Mouse (Mus musculus): ENCODE data around the gene Gm10644.

Gm10644 gene

GRCm38 (mm10) chr8:83980250-83980649 lies 25.2 kb upstream of the Gm10644 start:
- peak; percentile 49 to 55 for DNase-seq

- DNase-seq: no peak
Measured at GRCm38 (mm10) chr8:83978200-83978599, 23.2 kb upstream of the Gm10644 start.

- DNase-seq: no peak
Measured at GRCm38 (mm10) chr8:83977646-83978045, 22.6 kb upstream of the Gm10644 start.

GRCm38 (mm10) chr8:83976779-83977350 lies 21.9 kb upstream of the Gm10644 start:
- peak in 1 of 2 experiments; percentile 29 for DNase-seq

- DNase-seq: no peak
Measured at GRCm38 (mm10) chr8:83976101-83976630, 21.2 kb upstream of the Gm10644 start.

- peak in 1 of 2 experiments; percentile 24 for DNase-seq
Measured at GRCm38 (mm10) chr8:83974521-83974920, 19.5 kb upstream of the Gm10644 start.

GRCm38 (mm10) chr8:83973161-83974031 lies 18.4 kb upstream of the Gm10644 start:
- peak; percentile 76 to 77 for DNase-seq

GRCm38 (mm10) chr8:83972150-83973120 lies 17.4 kb upstream of the Gm10644 start, which contains the start of gene Prkaca:
TSS of gene Prkaca (plus strand) at chr8:83972993.
- peak; percentile 99 for DNase-seq

- DNase-seq: no peak
Measured at GRCm38 (mm10) chr8:83971661-83972060, 16.7 kb upstream of the Gm10644 start.

GRCm38 (mm10) chr8:83971121-83971520 lies 16.1 kb upstream of the Gm10644 start:
- DNase-seq: no peak

- DNase-seq: no peak
Measured at GRCm38 (mm10) chr8:83967701-83968100, 12.7 kb upstream of the Gm10644 start.

GRCm38 (mm10) chr8:83964015-83964765 lies 9.2 kb upstream of the Gm10644 start:
- no peak for DNase-seq

GRCm38 (mm10) chr8:83956789-83957188 lies 1.8 kb upstream of the Gm10644 start:
- DNase-seq: peak in 1 of 2 experiments; percentile 30

- DNase-seq: peak in 1 of 2 experiments; percentile 32
Measured at GRCm38 (mm10) chr8:83955958-83956218, 883 bp upstream of the Gm10644 start.

GRCm38 (mm10) chr8:83954749-83955105 lies 278 bp downstream of the Gm10644 start:
- DNase-seq: peak in 1 of 2 experiments; percentile 46

GRCm38 (mm10) chr8:83945540-83945939 lies 9.5 kb downstream of the Gm10644 start:
- no peak for DNase-seq

- DNase-seq: peak in 1 of 2 experiments; percentile 4
Measured at GRCm38 (mm10) chr8:83942446-83942845, 12.6 kb downstream of the Gm10644 start.

- peak in 1 of 2 experiments; percentile 12 for DNase-seq
Measured at GRCm38 (mm10) chr8:83941066-83941677, 13.8 kb downstream of the Gm10644 start.

- DNase-seq: peak in 1 of 2 experiments; percentile 16
Measured at GRCm38 (mm10) chr8:83938330-83938729, 16.7 kb downstream of the Gm10644 start.

- peak in 1 of 2 experiments; percentile 1 for DNase-seq
Measured at GRCm38 (mm10) chr8:83937645-83938044, 17.4 kb downstream of the Gm10644 start.

GRCm38 (mm10) chr8:83935435-83935834 lies 19.6 kb downstream of the Gm10644 start:
- DNase-seq: peak in 1 of 2 experiments; percentile 6

All from cerebellum, postnatal 10 days (tissue).